Mouse (Mus musculus): ENCODE data around the gene Lrp4.

GRCm38 (mm10) chr2:91452658-91453057 lies 4.7 kb upstream of the Lrp4 start:
- TF ChIP-seq EP300 (IDR thresholded peaks at IDR 0.05) (no peak), CTCF (IDR thresholded peaks at IDR 0.05) (no peak)

Data from lung, postnatal 0 days (tissue).